Comparison of ENCODE assay signal across 19 mouse cellular contexts in genomic region chr11:88774401-88774931, GRCm38 (mm10). TPM values are rescaled to one million over a fixed set of nuclear protein-coding genes. Genes with fewer than 3 reads are reported as not detected.
DNase-seq lines count a peak whose midpoint lies in the region; ATAC-seq and TF ChIP-seq lines count a peak whose summit lies in the region.
"Had no signal": no experiment of that assay in that cellular context is flagged by ENCODE, and none has a peak within 500 bp of the region (broad histone marks: within the 10 kb centered on the region; RNA-seq: fewer than 3 reads in every experiment).

No protein-coding gene starts in this region.

- H3K4me3 ChIP-seq in heart, postnatal 0 days (ENCODE audit: low read depth, low read length): no peak overlapping the region
- H3K4me3 ChIP-seq in hindbrain, embryonic 12.5 days: no peak overlapping the region
- H3K4me3 ChIP-seq: embryonic facial prominence, embryonic 12.5 days; hindbrain, embryonic 15.5 days; layer of hippocampus, adult 2 months; limb, embryonic 12.5 days; liver, embryonic 13.5 days; lung, embryonic 15.5 days had no signal

- H3K9ac ChIP-seq in heart, postnatal 0 days (replicated peaks; ENCODE audit: low read depth, low read length): no peak overlapping the region
- no peak overlapping the region for H3K9ac ChIP-seq in hindbrain, embryonic 12.5 days
- H3K9ac ChIP-seq: embryonic facial prominence, embryonic 12.5 days; hindbrain, embryonic 15.5 days; limb, embryonic 12.5 days; liver, embryonic 13.5 days; lung, embryonic 15.5 days had no signal

- 60% methylated on average over 4 of the region's 4 CpGs for WGBS in heart, postnatal 0 days
- 23% methylated on average over 4 of the region's 4 CpGs for WGBS in hindbrain, embryonic 12.5 days

- no peak for TF ChIP-seq POLR2A in brain, embryonic 14.5 days (IDR thresholded peaks at IDR 0.05; ENCODE audit: borderline replicate concordance, extremely low read depth, insufficient read depth, insufficient read length, poor library complexity, severe bottlenecking)

- 0 out of 2 replicates have a peak overlapping the region, but pooled peaks have one; percentile 2 for H3K27ac ChIP-seq in heart, postnatal 0 days (ENCODE audit: low read depth)
- peak overlapping the region; percentile 24 for H3K27ac ChIP-seq in hindbrain, embryonic 12.5 days
- H3K27ac ChIP-seq: embryonic facial prominence, embryonic 12.5 days; hindbrain, embryonic 15.5 days; kidney, postnatal 0 days; layer of hippocampus, adult 2 months; limb, embryonic 12.5 days; liver, embryonic 13.5 days; lung, embryonic 15.5 days had no signal

- DNase-seq in heart, postnatal 0 days (ENCODE audit: low spot score): no peak
- no peak for DNase-seq in heart, postnatal 36 days
- DNase-seq in brain, embryonic 14.5 days (ENCODE audit: low read depth): peak; percentile 73
- DNase-seq in embryo, embryonic 10.5 days (ENCODE audit: low spot score): peak; percentile 63
- no peak for DNase-seq in cerebellum, adult 9-10 months
- no peak for DNase-seq in urinary bladder, adult 2 months (ENCODE audit: low spot score)
- no peak for DNase-seq in natural killer cell, adult 2 months (ENCODE audit: low spot score in 2 of 2)
- DNase-seq: cerebellum, postnatal 14 days; kidney, adult 11 months; liver, embryonic 13.5 days; right cerebral cortex, postnatal 4 days; thymus, postnatal 4 days had no signal

- no peaks in the 10 kb centered on the region for H3K27me3 ChIP-seq in heart, postnatal 0 days (ENCODE audit: control insufficient read depth, insufficient read depth, low read length)
- H3K27me3 ChIP-seq in hindbrain, embryonic 12.5 days: no peaks in the 10 kb centered on the region
- H3K27me3 ChIP-seq: embryonic facial prominence, embryonic 12.5 days; hindbrain, embryonic 15.5 days; limb, embryonic 12.5 days; liver, embryonic 13.5 days; lung, embryonic 15.5 days had no signal

- ATAC-seq in heart, postnatal 0 days (ENCODE audit: insufficient read depth, low read depth): no peak
- ATAC-seq in hindbrain, embryonic 12.5 days (ENCODE audit: low FRiP score): no peak

- no peaks in the 10 kb centered on the region for H3K36me3 ChIP-seq in heart, postnatal 0 days (replicated peaks; ENCODE audit: control insufficient read depth, insufficient read depth, low read length)
- no peaks in the 10 kb centered on the region for H3K36me3 ChIP-seq in hindbrain, embryonic 12.5 days
- H3K36me3 ChIP-seq: embryonic facial prominence, embryonic 12.5 days; hindbrain, embryonic 15.5 days; limb, embryonic 12.5 days; liver, embryonic 13.5 days; lung, embryonic 15.5 days had no signal

- TF ChIP-seq EP300 in heart, postnatal 0 days (IDR thresholded peaks at IDR 0.05; ENCODE audit: low read depth): no peak

- no peak overlapping the region for H3K4me2 ChIP-seq in heart, postnatal 0 days (ENCODE audit: low read depth, low read length)
- no peak overlapping the region for H3K4me2 ChIP-seq in hindbrain, embryonic 12.5 days (replicated peaks)
- H3K4me2 ChIP-seq: embryonic facial prominence, embryonic 12.5 days; hindbrain, embryonic 15.5 days; limb, embryonic 12.5 days; liver, embryonic 13.5 days; lung, embryonic 15.5 days had no signal

- H3K4me1 ChIP-seq in heart, postnatal 0 days (ENCODE audit: control insufficient read depth, insufficient read depth): peaks cover 7% of the 10 kb centered on the region
- H3K4me1 ChIP-seq in hindbrain, embryonic 12.5 days: peaks cover 5% of the 10 kb centered on the region; the same call in 1 of the 2 replicates
- H3K4me1 ChIP-seq: liver, embryonic 13.5 days had no signal

- no peaks in the 10 kb centered on the region for H3K9me3 ChIP-seq in heart, postnatal 0 days (replicated peaks; ENCODE audit: control insufficient read depth, low read length)
- no peaks in the 10 kb centered on the region for H3K9me3 ChIP-seq in hindbrain, embryonic 12.5 days (replicated peaks)
- H3K9me3 ChIP-seq: embryonic facial prominence, embryonic 12.5 days; hindbrain, embryonic 15.5 days; limb, embryonic 12.5 days; liver, embryonic 13.5 days; lung, embryonic 15.5 days had no signal

- intact Hi-C loops in heart, postnatal 36 days (cut with DNase I): no loop called here

- TF ChIP-seq CTCF in heart, postnatal 0 days (IDR thresholded peaks at IDR 0.05; ENCODE audit: low read depth): no peak
- TF ChIP-seq CTCF in brain, embryonic 14.5 days (IDR thresholded peaks at IDR 0.05; ENCODE audit: borderline replicate concordance, extremely low read depth, insufficient read depth, insufficient read length): no peak

RNA-seq across cellular contexts. Expression of gene Msi2, which starts 56.2 kb away (rescaled TPM):
- total RNA-seq in heart, postnatal 0 days (2014; rRNA removed; ENCODE audit: low replicate concordance): 94.6 and 114 TPM in 2 replicates
- 20.6 and 22.1 TPM in 2 replicates for polyA plus RNA-seq in heart, postnatal 0 days (2015; fragmentation: Nextera tagmentation; extraction: Ambion mirVana)
- total RNA-seq in heart, postnatal 36 days (2021): 100 to 1,000 TPM; 192 TPM
- polyA plus RNA-seq in brain, embryonic 14.5 days (2012; rRNA removed): 74.1 and 90.4 TPM in 2 replicates
- 34.8 and 35.9 TPM in 2 replicates for polyA plus RNA-seq in hindbrain, embryonic 12.5 days (2016; fragmentation: Nextera tagmentation; extraction: Ambion mirVana)
- polyA plus RNA-seq in urinary bladder, adult 2 months (2012; rRNA removed): 44.7 and 47.1 TPM in 2 replicates

Comparison
In these comparisons a context has a peak if more than half of its experiments do, and no peak if none do; other contexts are left out.
1. DNase-seq: peak in brain, embryonic 14.5 days (single experiment) and embryo, embryonic 10.5 days (single experiment); none in heart, postnatal 0 days (single experiment), heart, postnatal 36 days (0 of 2), cerebellum, adult 9-10 months (single experiment), urinary bladder, adult 2 months (single experiment) and natural killer cell, adult 2 months (0 of 2).